Mouse (Mus musculus) cerebellum, adult 9-10 months (tissue): Measurements from ENCODE around the gene Ccng2.
A peak's percentile ranks its signal among the peaks of the same experiment; 100 is the strongest.

Experiments
- DNase-seq: peaks from one replicate; pipeline ENCODE4 v3.0.0; 2022

Ccng2 gene

GRCm38 (mm10) chr5:93266883-93267704, at the start of gene Ccng2:
Ccng2 (plus strand) TSS chr5:93267257.
- DNase-seq = peak; percentile 99

GRCm38 (mm10) chr5:93218375-93218774, 48.7 kb upstream of the Ccng2 start:
- no peak for DNase-seq

- peak; percentile 78 for DNase-seq
Measured at GRCm38 (mm10) chr5:93221661-93222060, 45.4 kb upstream of the Ccng2 start.

- no peak for DNase-seq
Measured at GRCm38 (mm10) chr5:93224549-93224948, 42.5 kb upstream of the Ccng2 start.

- no peak for DNase-seq
Measured at GRCm38 (mm10) chr5:93227157-93227556, 39.9 kb upstream of the Ccng2 start.

GRCm38 (mm10) chr5:93229527-93229926, 37.5 kb upstream of the Ccng2 start:
- DNase-seq = no peak

GRCm38 (mm10) chr5:93231721-93232120, 35.3 kb upstream of the Ccng2 start:
- peak; percentile 69 for DNase-seq

GRCm38 (mm10) chr5:93232838-93233237, 34.2 kb upstream of the Ccng2 start:
- no peak for DNase-seq

GRCm38 (mm10) chr5:93234130-93234529, 32.9 kb upstream of the Ccng2 start:
- peak; percentile 70 for DNase-seq

GRCm38 (mm10) chr5:93234605-93235004, 32.5 kb upstream of the Ccng2 start:
- DNase-seq = no peak

- DNase-seq = peak; percentile 99
Measured at GRCm38 (mm10) chr5:93235888-93236287, 31.2 kb upstream of the Ccng2 start.

GRCm38 (mm10) chr5:93236541-93236940, 30.5 kb upstream of the Ccng2 start:
- peak; percentile 78 for DNase-seq

GRCm38 (mm10) chr5:93239590-93240544, 27.2 kb upstream of the Ccng2 start:
- DNase-seq = no peak

- DNase-seq = no peak
Measured at GRCm38 (mm10) chr5:93245280-93245679, 21.8 kb upstream of the Ccng2 start.

- no peak for DNase-seq
Measured at GRCm38 (mm10) chr5:93249940-93250578, 17.0 kb upstream of the Ccng2 start.

GRCm38 (mm10) chr5:93251001-93251760, 15.9 kb upstream of the Ccng2 start:
- DNase-seq = peak; percentile 89

- no peak for DNase-seq
Measured at GRCm38 (mm10) chr5:93255759-93256265, 11.2 kb upstream of the Ccng2 start.

- no peak for DNase-seq
Measured at GRCm38 (mm10) chr5:93256820-93257405, 10.1 kb upstream of the Ccng2 start.

GRCm38 (mm10) chr5:93259349-93259748, 7.7 kb upstream of the Ccng2 start:
- no peak for DNase-seq

GRCm38 (mm10) chr5:93260983-93261382, 6.1 kb upstream of the Ccng2 start:
- DNase-seq = no peak

GRCm38 (mm10) chr5:93262751-93263150, 4.3 kb upstream of the Ccng2 start:
- no peak for DNase-seq
